Mouse (Mus musculus): Measurements from ENCODE around the gene Tgif1. TPM values are rescaled to one million over a fixed set of nuclear protein-coding genes. Genes with fewer than 3 reads are reported as not detected.

Gene Tgif1
- total and polyA plus RNA-seq, 2 experiments: 10.6 to 17.0 TPM

DNA sequence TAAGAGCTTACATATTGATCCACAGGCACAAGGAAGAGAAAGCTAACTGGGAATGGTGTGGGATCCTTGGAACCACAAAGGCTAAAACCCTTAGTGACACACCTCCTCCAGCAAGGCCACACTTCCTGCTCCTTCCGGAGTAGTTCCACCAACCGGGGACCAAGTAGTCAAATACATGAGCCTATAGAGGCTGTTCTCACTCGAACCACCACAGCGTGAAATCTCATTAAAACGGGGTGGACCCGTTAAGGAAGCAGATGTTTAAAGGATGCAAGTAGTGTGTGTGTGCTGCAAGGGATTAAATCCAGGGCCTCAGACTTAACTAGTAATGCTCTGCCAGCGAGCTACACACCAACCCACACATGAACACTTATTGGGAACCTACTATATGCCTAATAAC lies 27.8 kb upstream of the Tgif1 start:
- H3K4me1 ChIP-seq (ENCODE audit: control insufficient read depth, insufficient read depth, low read length): no peaks in the 10 kb centered on the region
- no peaks in the 10 kb centered on the region for H3K79me2 ChIP-seq (ENCODE audit: control insufficient read depth, insufficient read depth, low read length)
- no peak for DNase-seq (ENCODE audit: extremely low read depth, low read depth, low spot score)
- H3K9ac ChIP-seq (ENCODE audit: low read depth, low read length): no peak overlapping the region
- no peak overlapping the region for H3K4me3 ChIP-seq (ENCODE audit: insufficient read depth, low read depth, low read length)
- TF ChIP-seq POLR2A (IDR thresholded peaks at IDR 0.05; ENCODE audit: extremely low read depth, insufficient read depth, low read length) (no peak), CTCF (IDR thresholded peaks at IDR 0.05; ENCODE audit: low read depth, low read length) (no peak)
- H3K36me3 ChIP-seq (ENCODE audit: control insufficient read depth, insufficient read depth, low read length): no peaks in the 10 kb centered on the region
- H3K27me3 ChIP-seq (ENCODE audit: control insufficient read depth, insufficient read depth, low read length): no peaks in the 10 kb centered on the region
- 75% methylated on average over 7 of the region's 7 CpGs for WGBS
- no peak overlapping the region for H3K27ac ChIP-seq (replicated peaks; ENCODE audit: insufficient read depth, low read depth, low read length)

- Histone ChIP-seq H3K27me3 (ENCODE audit: control insufficient read depth, insufficient read depth, low read length) (no peaks in the 10 kb centered on the region), H3K9ac (ENCODE audit: low read depth, low read length) (no peak overlapping the region), H3K79me2 (ENCODE audit: control insufficient read depth, insufficient read depth, low read length) (no peaks in the 10 kb centered on the region), H3K4me3 (ENCODE audit: insufficient read depth, low read depth, low read length) (no peak overlapping the region), H3K27ac (replicated peaks; ENCODE audit: insufficient read depth, low read depth, low read length) (no peak overlapping the region), H3K4me1 (ENCODE audit: control insufficient read depth, insufficient read depth, low read length) (no peaks in the 10 kb centered on the region), H3K36me3 (ENCODE audit: control insufficient read depth, insufficient read depth, low read length) (no peaks in the 10 kb centered on the region)
- TF ChIP-seq POLR2A (IDR thresholded peaks at IDR 0.05; ENCODE audit: extremely low read depth, insufficient read depth, low read length): no peak
- TF ChIP-seq CTCF (IDR thresholded peaks at IDR 0.05; ENCODE audit: low read depth, low read length): no peak
- DNase-seq (ENCODE audit: extremely low read depth, low read depth, low spot score): no peak
Measured at GRCm38 (mm10) chr17:70878237-70878636, 24.9 kb upstream of the Tgif1 start.

DNA sequence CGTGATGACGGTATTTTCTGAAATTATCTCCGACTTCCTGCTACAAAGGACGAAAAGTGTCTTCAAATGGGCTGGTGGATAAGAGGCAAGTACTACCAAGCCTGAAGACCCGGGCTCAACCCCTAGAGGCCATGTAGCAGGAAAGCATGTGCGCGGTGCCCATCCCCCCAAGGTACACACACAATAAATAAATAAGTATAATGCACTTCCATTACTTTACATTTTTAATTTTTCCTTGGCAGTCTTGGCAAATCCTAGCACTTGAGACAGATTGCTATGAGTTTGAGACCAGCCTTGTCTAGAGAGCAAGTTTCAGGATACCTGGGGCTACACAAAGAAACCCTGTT lies 20.4 kb upstream of the Tgif1 start:
- H3K79me2 ChIP-seq (ENCODE audit: control insufficient read depth, insufficient read depth, low read length): no peaks in the 10 kb centered on the region
- no peak overlapping the region for H3K4me3 ChIP-seq (ENCODE audit: insufficient read depth, low read depth, low read length)
- H3K9ac ChIP-seq (ENCODE audit: low read depth, low read length): no peak overlapping the region
- no peak overlapping the region for H3K27ac ChIP-seq (replicated peaks; ENCODE audit: insufficient read depth, low read depth, low read length)
- TF ChIP-seq CTCF (IDR thresholded peaks at IDR 0.05; ENCODE audit: low read depth, low read length) (no peak), POLR2A (IDR thresholded peaks at IDR 0.05; ENCODE audit: extremely low read depth, insufficient read depth, low read length) (no peak)
- DNase-seq (ENCODE audit: extremely low read depth, low read depth, low spot score): no peak
- no peaks in the 10 kb centered on the region for H3K4me1 ChIP-seq (ENCODE audit: control insufficient read depth, insufficient read depth, low read length)
- WGBS: 32% methylated on average over 7 of the region's 7 CpGs
- H3K36me3 ChIP-seq (ENCODE audit: control insufficient read depth, insufficient read depth, low read length): no peaks in the 10 kb centered on the region
- no peaks in the 10 kb centered on the region for H3K27me3 ChIP-seq (ENCODE audit: control insufficient read depth, insufficient read depth, low read length)

GRCm38 (mm10) chr17:70872936-70873777 lies 19.8 kb upstream of the Tgif1 start:
- Histone ChIP-seq H3K27me3 (ENCODE audit: control insufficient read depth, insufficient read depth, low read length) (no peaks in the 10 kb centered on the region), H3K79me2 (ENCODE audit: control insufficient read depth, insufficient read depth, low read length) (no peaks in the 10 kb centered on the region), H3K9ac (ENCODE audit: low read depth, low read length) (no peak overlapping the region), H3K36me3 (ENCODE audit: control insufficient read depth, insufficient read depth, low read length) (no peaks in the 10 kb centered on the region), H3K4me3 (ENCODE audit: insufficient read depth, low read depth, low read length) (peak overlapping the region; percentile 38), H3K4me1 (ENCODE audit: control insufficient read depth, insufficient read depth, low read length) (no peaks in the 10 kb centered on the region), H3K27ac (replicated peaks; ENCODE audit: insufficient read depth, low read depth, low read length) (no peak overlapping the region)
- no peak for TF ChIP-seq POLR2A (IDR thresholded peaks at IDR 0.05; ENCODE audit: extremely low read depth, insufficient read depth, low read length)
- no peak for TF ChIP-seq CTCF (IDR thresholded peaks at IDR 0.05; ENCODE audit: low read depth, low read length)
- 17% methylated on average over 21 of the region's 21 CpGs for WGBS
- peak; percentile 79 for DNase-seq (ENCODE audit: extremely low read depth, low read depth, low spot score)

DNA sequence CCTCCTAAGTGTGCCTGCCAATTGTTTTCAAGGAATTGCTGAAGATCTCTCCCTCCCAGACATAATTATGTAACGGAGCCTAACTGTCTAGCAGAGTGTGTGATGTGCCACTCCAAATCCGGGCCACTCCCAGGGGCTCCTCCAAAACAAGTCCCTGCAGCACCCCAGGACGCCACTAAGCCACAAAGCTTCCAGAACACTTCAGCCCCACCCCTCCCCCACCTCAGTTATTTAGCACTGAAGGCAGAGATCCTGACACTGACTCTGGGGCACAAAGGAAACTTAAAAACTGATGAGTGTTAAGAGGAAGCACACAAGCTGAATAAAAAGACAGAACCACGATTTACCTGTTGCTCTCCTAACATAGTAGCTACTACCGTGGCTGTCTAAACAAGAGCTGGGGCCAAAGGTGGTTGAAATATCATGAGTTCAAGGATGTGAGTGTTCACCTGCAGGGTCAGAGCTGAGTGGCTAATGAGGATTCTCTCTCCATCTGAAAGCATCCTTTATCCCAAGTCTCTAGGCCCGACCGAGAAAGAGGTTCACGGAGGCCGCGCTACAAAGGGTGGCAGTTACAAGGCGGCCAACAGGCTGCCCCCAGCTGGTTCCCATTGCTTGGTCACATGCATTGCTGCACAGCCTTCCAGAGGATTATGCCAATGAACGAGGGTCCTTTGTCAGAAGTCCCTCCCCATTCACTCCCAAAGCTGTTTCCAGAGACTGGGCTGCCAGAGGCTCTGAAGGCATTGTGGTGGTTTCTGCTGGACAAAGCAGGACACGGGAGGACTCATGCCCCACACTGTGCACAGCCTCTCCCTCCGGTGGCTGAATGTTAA lies 19.0 kb upstream of the Tgif1 start:
- Histone ChIP-seq H3K9ac (ENCODE audit: low read depth, low read length) (no peak overlapping the region), H3K36me3 (ENCODE audit: control insufficient read depth, insufficient read depth, low read length) (no peaks in the 10 kb centered on the region), H3K27me3 (ENCODE audit: control insufficient read depth, insufficient read depth, low read length) (no peaks in the 10 kb centered on the region), H3K79me2 (ENCODE audit: control insufficient read depth, insufficient read depth, low read length) (no peaks in the 10 kb centered on the region), H3K4me3 (ENCODE audit: insufficient read depth, low read depth, low read length) (no peak overlapping the region), H3K4me1 (ENCODE audit: control insufficient read depth, insufficient read depth, low read length) (no peaks in the 10 kb centered on the region), H3K27ac (replicated peaks; ENCODE audit: insufficient read depth, low read depth, low read length) (no peak overlapping the region)
- no peak for DNase-seq (ENCODE audit: extremely low read depth, low read depth, low spot score)
- TF ChIP-seq POLR2A (IDR thresholded peaks at IDR 0.05; ENCODE audit: extremely low read depth, insufficient read depth, low read length): no peak
- TF ChIP-seq CTCF (IDR thresholded peaks at IDR 0.05; ENCODE audit: low read depth, low read length): no peak
- WGBS: 42% methylated on average over 14 of the region's 14 CpGs

Data from liver, adult 2 months (tissue).